Comparison of ENCODE assay signal across 7 mouse cellular contexts in the genomic region with DNA sequence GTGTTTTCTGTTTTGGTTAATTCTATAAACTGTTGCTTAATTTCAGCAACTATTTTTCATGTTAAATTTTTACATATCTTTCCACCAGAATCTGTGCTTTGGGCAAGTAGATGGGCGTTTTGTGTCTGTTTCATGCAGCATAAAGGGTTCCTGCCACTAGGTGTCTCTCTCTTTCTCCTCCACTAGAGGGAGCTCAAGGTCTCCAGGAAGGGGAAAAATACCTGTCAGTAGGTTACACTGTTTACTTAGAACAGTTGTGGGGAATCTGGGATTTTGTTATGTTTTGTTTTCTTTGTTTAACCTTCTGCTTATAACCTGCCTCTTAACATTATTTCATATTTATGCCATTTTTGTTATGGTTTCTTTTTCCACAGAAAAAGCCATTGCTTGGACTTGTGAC. TPM values are rescaled to one million over a fixed set of nuclear protein-coding genes. Genes with fewer than 3 reads are reported as not detected.
A peak's percentile ranks its signal among the peaks of the same experiment; 100 is the strongest.
DNase-seq lines count a peak whose midpoint lies in the region; ATAC-seq and TF ChIP-seq lines count a peak whose summit lies in the region.

No protein-coding gene starts in this region.

- H3K4me3 ChIP-seq in G1E (ENCODE audit: low read depth, low read length): no peak overlapping the region

- H3K27me3 ChIP-seq in G1E (ENCODE audit: insufficient read depth, low read length): no peaks in the 10 kb centered on the region

- H3K9me3 ChIP-seq in G1E (replicated peaks): no peaks in the 10 kb centered on the region

- TF ChIP-seq CTCF in G1E (IDR thresholded peaks at IDR 0.05; ENCODE audit: low read depth, low read length): peak; percentile 94

- peak; percentile 22 to 23 for DNase-seq in left cerebral cortex, adult 18-20 months (ENCODE audit: low spot score in 2 of 2)
- DNase-seq in left cerebral cortex, adult 8-10 months (ENCODE audit: low spot score in 2 of 2): no peak
- DNase-seq in G1E (ENCODE audit: low spot score): peak; percentile 18
- DNase-seq in c-Kit-positive CD71-negative TER-119-negative erythroid progenitor cells, embryonic 14.5 days (ENCODE audit: low read depth): peak; percentile 26
- peak; percentile 30 for DNase-seq in heart, postnatal 4 days
- DNase-seq in lung, postnatal 36 days: peak; percentile 53
- no peak for DNase-seq in layer of hippocampus, postnatal 36 days

- peaks cover 99% of the 10 kb centered on the region for H3K36me3 ChIP-seq in G1E (replicated peaks)

- no peaks in the 10 kb centered on the region; the same call in 1 of the 2 replicates for H3K4me1 ChIP-seq in G1E (ENCODE audit: insufficient read depth, low read depth, low read length)

- peak; percentile 70 for ATAC-seq in G1E (ENCODE audit: extremely low read depth, insufficient number of reproducible peaks, low FRiP score, poor library complexity, severe bottlenecking)

RNA-seq across cellular contexts. Expression of gene Wdr75, which starts 21.9 kb away (rescaled TPM):
- 10 to 100 TPM; 39.4 to 42.1 TPM for total RNA-seq in left cerebral cortex, adult 18-20 months (2021)
- 10 to 100 TPM; 35.8 to 48.9 (median 42.1) TPM for total RNA-seq in left cerebral cortex, adult 8-10 months (2022)
- total RNA-seq in G1E (2014; fragmentation: Nextera tagmentation) (137 and 162 TPM in 2 replicates), G1E (2017) (136 TPM in 2 replicates)
- 6.3 and 12.5 TPM in 2 replicates for polyA plus RNA-seq in G1E (2012)
- total RNA-seq in heart, postnatal 4 days (2021): 10 to 100 TPM; 32.3 TPM
- total RNA-seq in layer of hippocampus, postnatal 36 days (2021): 10 to 100 TPM; 37.9 to 44.2 TPM

Comparison
In these comparisons a context has a peak if more than half of its experiments do, and no peak if none do; other contexts are left out.
1. DNase-seq: peak in left cerebral cortex, adult 18-20 months (2 of 2), G1E (single experiment), c-Kit-positive CD71-negative TER-119-negative erythroid progenitor cells, embryonic 14.5 days (single experiment), heart, postnatal 4 days (single experiment) and lung, postnatal 36 days (single experiment); none in left cerebral cortex, adult 8-10 months (0 of 2) and layer of hippocampus, postnatal 36 days (0 of 2).